ENCODE assay signal across 8 mouse cellular contexts in the genomic region with DNA sequence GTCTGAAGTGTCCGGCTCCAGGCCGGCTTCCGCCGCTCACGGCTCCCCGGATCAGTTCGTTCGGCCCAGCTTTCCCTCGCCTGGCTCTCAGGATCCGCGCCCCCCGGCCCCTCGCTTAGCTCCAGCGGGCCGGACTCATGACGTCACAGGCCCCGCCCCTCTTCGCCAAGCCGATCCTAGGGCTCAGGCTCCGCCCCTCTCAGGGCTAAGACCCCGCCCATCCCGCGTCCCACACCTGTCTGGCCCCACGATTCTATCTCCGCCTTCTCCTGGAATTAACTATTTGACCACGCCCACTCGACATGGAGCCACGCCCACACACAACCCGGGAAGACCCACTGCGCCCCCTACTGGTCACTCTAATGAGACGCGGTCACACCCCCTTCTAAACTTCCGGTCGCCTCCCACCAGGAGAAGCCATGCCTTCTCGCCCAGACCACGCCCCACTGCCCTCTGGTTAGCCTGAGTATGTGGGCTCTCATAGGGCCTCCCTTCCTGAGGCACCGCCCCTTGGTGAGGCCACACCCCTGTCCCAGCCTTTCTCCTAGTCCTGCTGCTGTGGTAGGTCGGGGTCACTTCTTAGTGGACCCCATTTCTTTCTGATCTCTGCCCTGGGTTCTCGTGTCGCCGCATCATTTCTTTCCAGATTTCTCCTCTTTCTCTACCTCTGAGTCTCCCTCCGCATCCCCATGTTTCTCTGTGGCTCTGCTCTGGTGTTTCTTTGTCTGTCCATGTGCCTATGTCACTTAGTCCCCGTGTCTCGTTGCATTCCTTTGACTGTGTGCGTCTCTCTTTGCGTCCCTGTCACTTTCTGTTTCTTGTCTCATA. TPM values are rescaled to one million over a fixed set of nuclear protein-coding genes. Genes with fewer than 3 reads are reported as not detected.
DNase-seq lines count a peak whose midpoint lies in the region; ATAC-seq lines count a peak whose summit lies in the region.

No protein-coding gene starts in this region.

- peak overlapping the region; percentile 70 to 96 for H3K4me3 ChIP-seq in heart, embryonic 14.5 days (ENCODE audit: control insufficient read depth in 1 of 2, insufficient read depth in 1 of 2, low read depth in 1 of 2, low read length in 2 of 2)
- peak overlapping the region; percentile 73 for H3K4me3 ChIP-seq in liver, embryonic 13.5 days (replicated peaks)
- peak overlapping the region; percentile 89 for H3K4me3 ChIP-seq in stomach, embryonic 16.5 days (replicated peaks; ENCODE audit: low read length)

- peak overlapping the region; percentile 93 for H3K9ac ChIP-seq in heart, embryonic 14.5 days (ENCODE audit: low read length)
- H3K9ac ChIP-seq in liver, embryonic 13.5 days: peak overlapping the region; percentile 83
- peak overlapping the region; percentile 96 for H3K9ac ChIP-seq in stomach, embryonic 16.5 days (ENCODE audit: low read length)

- 0 out of 2 replicates have a peak, but pooled peaks cover 2% of the 10 kb centered on the region for H3K9me3 ChIP-seq in heart, embryonic 14.5 days (ENCODE audit: control insufficient read depth, low read length)
- no peaks in the 10 kb centered on the region for H3K9me3 ChIP-seq in liver, embryonic 13.5 days (replicated peaks)
- H3K9me3 ChIP-seq in stomach, embryonic 16.5 days (replicated peaks; ENCODE audit: control insufficient read depth, low read length): no peaks in the 10 kb centered on the region

- no peaks in the 10 kb centered on the region for H3K36me3 ChIP-seq in heart, embryonic 14.5 days (ENCODE audit: control insufficient read depth, insufficient read depth, low read length)
- H3K36me3 ChIP-seq in liver, embryonic 13.5 days: no peaks in the 10 kb centered on the region
- H3K36me3 ChIP-seq in stomach, embryonic 16.5 days (ENCODE audit: control insufficient read depth, insufficient read depth, low read length): no peaks in the 10 kb centered on the region

- peaks cover 47 to 62% of the 10 kb centered on the region in 2 experiments for H3K4me1 ChIP-seq in heart, embryonic 14.5 days (ENCODE audit: control insufficient read depth in 2 of 2, insufficient read depth in 2 of 2, low read length in 2 of 2)
- peaks cover 64% of the 10 kb centered on the region for H3K4me1 ChIP-seq in liver, embryonic 13.5 days (replicated peaks)
- peaks cover 50% of the 10 kb centered on the region for H3K4me1 ChIP-seq in stomach, embryonic 16.5 days (ENCODE audit: control insufficient read depth, insufficient read depth, low read length)

- peak; percentile 84 for ATAC-seq in CD4-positive, CD25-positive, alpha-beta regulatory T cell, adult 4 months
- ATAC-seq in heart, embryonic 14.5 days (ENCODE audit: insufficient number of reproducible peaks, insufficient read depth, low FRiP score, low read depth): peak; percentile 95
- ATAC-seq in liver, embryonic 13.5 days (ENCODE audit: low read depth): peak; percentile 91
- peak; percentile 93 for ATAC-seq in stomach, embryonic 16.5 days (ENCODE audit: insufficient read depth, low FRiP score)

- no peaks in the 10 kb centered on the region for H3K27me3 ChIP-seq in heart, embryonic 14.5 days (ENCODE audit: control insufficient read depth, insufficient read depth, low read length)
- no peaks in the 10 kb centered on the region for H3K27me3 ChIP-seq in liver, embryonic 13.5 days
- H3K27me3 ChIP-seq in stomach, embryonic 16.5 days (ENCODE audit: control insufficient read depth, insufficient read depth, low read length): no peaks in the 10 kb centered on the region

- H3K27ac ChIP-seq in heart, embryonic 14.5 days (replicated peaks in 1 of 2; ENCODE audit: control insufficient read depth in 1 of 2, insufficient read depth in 1 of 2, low read depth in 2 of 2, low read length in 2 of 2): peak overlapping the region; percentile 84 to 89
- peak overlapping the region; percentile 76 for H3K27ac ChIP-seq in liver, embryonic 13.5 days
- peak overlapping the region; percentile 96 for H3K27ac ChIP-seq in stomach, embryonic 16.5 days (ENCODE audit: low read length)

- H3K4me2 ChIP-seq in heart, embryonic 14.5 days (ENCODE audit: low read length): peak overlapping the region; percentile 93
- H3K4me2 ChIP-seq in liver, embryonic 13.5 days: peak overlapping the region; percentile 98
- H3K4me2 ChIP-seq in stomach, embryonic 16.5 days (ENCODE audit: low read depth, low read length): peak overlapping the region; percentile 83

- under 1% methylated on average over 45 of the region's 46 CpGs for WGBS in heart, embryonic 14.5 days
- WGBS in liver, embryonic 13.5 days (ENCODE audit: insufficient replicate concordance): under 1% methylated on average over 46 of the region's 46 CpGs
- under 1% methylated on average over 46 of the region's 46 CpGs for WGBS in stomach, embryonic 16.5 days

- peak; percentile 79 for DNase-seq in c-Kit-negative CD71-positive TER-119-positive erythroid progenitor cells, embryonic 14.5 days (ENCODE audit: low read depth, low spot score)
- DNase-seq in fibroblast of lung, adult 2 months (ENCODE audit: low read depth): peak; percentile 95
- DNase-seq in kidney, postnatal 14 days: peak; percentile 99
- peak; percentile 94 for DNase-seq in liver, embryonic 13.5 days
- peak; percentile 99 for DNase-seq in neural tube, embryonic 10.5 days (ENCODE audit: extremely low spot score, low spot score)

RNA-seq across cellular contexts. Expression of a gene that starts 0.7 kb away (rescaled TPM):
- under 1 TPM in 1 of 2 experiments, not detected in 1; 0.12 TPM for polyA plus RNA-seq in CD4-positive, CD25-positive, alpha-beta regulatory T cell, adult 4 months (2017; shearing (Covaris generic))
- 63.4 and 68.4 TPM in 2 replicates for polyA plus RNA-seq in heart, embryonic 14.5 days (2014; fragmentation: Nextera tagmentation; extraction: Ambion mirVana)
- polyA plus RNA-seq in liver, embryonic 13.5 days (2015; fragmentation: Nextera tagmentation; extraction: Ambion mirVana): 17.9 and 18.2 TPM in 2 replicates
- 98.6 and 104 TPM in 2 replicates for polyA plus RNA-seq in stomach, embryonic 16.5 days (2015; fragmentation: Nextera tagmentation; extraction: Ambion mirVana)

RNA-seq across cellular contexts. Expression of a gene that starts 21.2 kb away (rescaled TPM):
- polyA plus RNA-seq in CD4-positive, CD25-positive, alpha-beta regulatory T cell, adult 4 months (2017; shearing (Covaris generic)): 1 to 10 TPM; 2.5 to 3.7 TPM
- 293 and 321 TPM in 2 replicates for polyA plus RNA-seq in heart, embryonic 14.5 days (2014; fragmentation: Nextera tagmentation; extraction: Ambion mirVana)
- polyA plus RNA-seq in liver, embryonic 13.5 days (2015; fragmentation: Nextera tagmentation; extraction: Ambion mirVana): 7.2 and 7.9 TPM in 2 replicates
- polyA plus RNA-seq in stomach, embryonic 16.5 days (2015; fragmentation: Nextera tagmentation; extraction: Ambion mirVana): 118 and 122 TPM in 2 replicates

RNA-seq across cellular contexts. Expression of a gene that starts 34.4 kb away (rescaled TPM):
- polyA plus RNA-seq in CD4-positive, CD25-positive, alpha-beta regulatory T cell, adult 4 months (2017; shearing (Covaris generic)): 1 to 10 TPM; 3.7 to 6.9 TPM
- polyA plus RNA-seq in heart, embryonic 14.5 days (2014; fragmentation: Nextera tagmentation; extraction: Ambion mirVana): 130 and 135 TPM in 2 replicates
- 125 and 138 TPM in 2 replicates for polyA plus RNA-seq in liver, embryonic 13.5 days (2015; fragmentation: Nextera tagmentation; extraction: Ambion mirVana)
- polyA plus RNA-seq in stomach, embryonic 16.5 days (2015; fragmentation: Nextera tagmentation; extraction: Ambion mirVana): 65.2 and 81.8 TPM in 2 replicates

RNA-seq across cellular contexts. Expression of a gene that starts 47.0 kb away (rescaled TPM):
- polyA plus RNA-seq in CD4-positive, CD25-positive, alpha-beta regulatory T cell, adult 4 months (2017; shearing (Covaris generic)): not detected
- 0.53 TPM in 1 of 2 replicates, not detected in the other for polyA plus RNA-seq in heart, embryonic 14.5 days (2014; fragmentation: Nextera tagmentation; extraction: Ambion mirVana)
- 1.2 and 1.3 TPM in 2 replicates for polyA plus RNA-seq in liver, embryonic 13.5 days (2015; fragmentation: Nextera tagmentation; extraction: Ambion mirVana)
- 31.2 and 32.9 TPM in 2 replicates for polyA plus RNA-seq in stomach, embryonic 16.5 days (2015; fragmentation: Nextera tagmentation; extraction: Ambion mirVana)

RNA-seq across cellular contexts. Expression of a gene that starts 50.6 kb away (rescaled TPM):
- polyA plus RNA-seq in CD4-positive, CD25-positive, alpha-beta regulatory T cell, adult 4 months (2017; shearing (Covaris generic)): 1 to 10 TPM; 6.6 to 7.6 TPM
- 644 and 695 TPM in 2 replicates for polyA plus RNA-seq in heart, embryonic 14.5 days (2014; fragmentation: Nextera tagmentation; extraction: Ambion mirVana)
- polyA plus RNA-seq in liver, embryonic 13.5 days (2015; fragmentation: Nextera tagmentation; extraction: Ambion mirVana): 1,390 and 1,411 TPM in 2 replicates
- polyA plus RNA-seq in stomach, embryonic 16.5 days (2015; fragmentation: Nextera tagmentation; extraction: Ambion mirVana): 385 and 438 TPM in 2 replicates

Comparison
In these comparisons a context has a peak if more than half of its experiments do, and no peak if none do; other contexts are left out.
1. Peak in every context shown above with its lines: DNase-seq, ATAC-seq, H3K4me3 ChIP-seq and H3K27ac ChIP-seq.
2. RNA of a gene that starts 0.7 kb away (polyA plus RNA-seq): 98.6 to 104 TPM in stomach, embryonic 16.5 days, 63.4 to 68.4 TPM in heart, embryonic 14.5 days and 17.9 to 18.2 TPM in liver, embryonic 13.5 days; 0.12 TPM in CD4-positive, CD25-positive, alpha-beta regulatory T cell, adult 4 months; every median in the first group is over 10 times any median in the second.
3. RNA of a gene that starts 21.2 kb away (polyA plus RNA-seq): 293 to 321 TPM in heart, embryonic 14.5 days and 118 to 122 TPM in stomach, embryonic 16.5 days; 7.2 to 7.9 TPM in liver, embryonic 13.5 days and 2.5 to 3.7 TPM in CD4-positive, CD25-positive, alpha-beta regulatory T cell, adult 4 months; every median in the first group is over 10 times any median in the second.